Mouse (Mus musculus) right cerebral cortex, postnatal 25 days (tissue): ENCODE results near the gene Slc2a12.

Experiments
- DNase-seq: peaks from one replicate; pipeline ENCODE4 v3.0.0; 2022

Slc2a12 gene

DNA sequence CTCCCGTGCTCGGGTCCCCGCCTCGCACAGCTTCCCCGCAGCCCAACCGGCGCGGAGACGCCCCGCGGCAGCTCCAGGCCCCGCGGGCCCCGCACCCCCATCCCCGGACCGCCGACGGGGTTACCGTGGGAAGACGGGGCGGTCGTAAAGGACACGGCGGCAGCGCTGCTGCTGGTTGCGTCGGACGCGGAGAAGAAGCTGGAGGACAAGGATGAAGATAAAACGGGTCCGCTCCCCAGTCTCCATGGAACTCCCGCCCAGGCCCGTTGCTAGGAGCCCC is 86.1 kb downstream of the Slc2a12 start:
- DNase-seq: no peak

- DNase-seq: peak; percentile 97
Observed at GRCm38 (mm10) chr10:22731272-22732093, 86.7 kb downstream of the Slc2a12 start, which contains the start of gene Tbpl1. Gene Tbpl1, minus strand, starts transcription at chr10:22731938.

GRCm38 (mm10) chr10:22732181-22732580 is 87.4 kb downstream of the Slc2a12 start:
- no peak for DNase-seq

GRCm38 (mm10) chr10:22745922-22746321 is 101.1 kb downstream of the Slc2a12 start:
- DNase-seq: no peak

DNA sequence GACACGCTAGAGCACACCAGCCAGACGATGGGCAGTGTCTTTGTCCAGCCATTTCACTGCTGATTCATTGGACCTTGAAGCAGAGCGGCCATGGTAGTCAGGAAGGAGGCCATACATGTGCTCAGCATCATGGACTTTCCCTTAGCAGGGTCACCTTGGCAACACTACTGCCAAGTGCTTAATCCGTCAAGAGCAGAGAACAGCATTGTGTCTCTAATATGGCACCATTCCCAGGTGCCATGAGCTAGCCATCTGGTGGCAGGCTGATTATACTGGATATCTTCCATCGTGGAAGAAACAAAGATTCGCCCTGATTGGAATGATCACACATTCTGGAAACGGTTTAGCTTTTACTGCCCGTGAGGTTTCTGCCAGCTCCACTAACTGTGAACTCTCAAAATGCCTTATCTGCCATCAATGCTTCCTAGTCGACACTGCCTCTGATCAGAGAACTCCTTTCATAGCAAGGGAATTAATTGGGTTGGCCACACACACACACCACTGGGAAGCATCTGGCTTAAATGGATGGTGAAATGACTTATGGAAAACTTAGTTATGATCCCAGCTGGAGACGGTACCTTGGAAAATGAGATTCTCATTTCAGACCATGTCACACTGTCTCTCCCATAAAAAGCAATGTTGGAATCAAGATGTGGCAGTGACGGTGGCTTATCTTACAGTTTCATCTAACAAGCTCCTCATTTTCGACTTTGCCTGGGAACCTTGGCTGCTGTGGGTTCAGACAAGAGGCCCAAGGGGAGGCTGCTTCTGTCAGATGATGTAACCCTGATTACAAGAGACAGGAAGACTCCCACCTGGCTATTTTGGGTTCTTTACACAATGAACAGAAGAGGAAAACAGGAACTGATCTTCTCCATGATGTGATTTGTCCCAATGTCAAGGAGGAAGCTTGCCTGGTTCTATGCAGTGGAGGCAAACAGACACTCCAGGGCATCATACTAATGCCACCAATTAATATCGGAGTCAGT is 101.8 kb downstream of the Slc2a12 start:
- DNase-seq: no peak

DNA sequence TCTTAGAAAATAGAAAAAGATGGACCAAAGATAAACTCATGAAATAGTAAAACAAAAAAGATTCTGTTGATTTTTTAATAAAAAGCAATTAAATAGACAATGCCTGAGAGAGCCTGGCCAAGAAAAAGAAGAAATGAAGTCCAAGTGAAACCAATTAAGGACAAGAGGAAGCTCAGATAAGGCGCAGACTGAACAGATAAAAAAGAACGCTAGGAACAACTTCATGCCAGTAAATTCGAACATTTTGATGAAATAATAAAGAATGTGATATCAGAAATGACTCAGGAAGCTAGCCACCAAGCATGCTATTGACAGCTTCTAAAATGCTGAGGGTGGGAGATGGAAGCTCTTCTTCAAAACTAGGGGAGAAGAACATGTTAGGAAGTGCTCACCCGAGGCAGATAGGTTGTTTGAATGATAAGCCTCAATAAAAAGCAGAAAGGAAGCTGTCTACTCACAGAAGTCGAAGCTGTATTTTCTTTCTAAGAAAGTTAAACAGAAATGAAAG is 106.4 kb downstream of the Slc2a12 start:
- DNase-seq: no peak
